9 mouse cellular contexts compared by ENCODE assay signal in the genomic region with DNA sequence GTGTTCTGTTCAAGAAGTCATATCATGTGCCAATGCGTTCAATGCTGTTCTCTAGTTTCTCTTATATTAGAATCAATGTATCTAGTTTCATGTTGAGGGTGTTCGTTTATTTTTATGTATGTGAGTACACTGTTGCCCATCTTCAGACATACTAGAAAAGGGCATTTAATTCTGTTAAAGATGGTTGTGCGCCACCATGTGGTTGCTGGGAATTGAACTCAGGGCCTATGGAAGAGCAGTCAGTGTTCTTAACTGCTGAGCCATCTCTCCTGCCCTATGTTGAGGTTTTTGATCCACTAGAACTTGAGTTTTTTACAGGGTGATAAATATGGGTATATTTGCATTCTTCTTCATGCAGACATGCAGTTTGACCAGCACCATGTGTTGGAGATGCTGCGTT. TPM values are rescaled to one million over a fixed set of nuclear protein-coding genes. Genes with fewer than 3 reads are reported as not detected.
A peak's percentile ranks its signal among the peaks of the same experiment; 100 is the strongest.
DNase-seq lines count a peak whose midpoint lies in the region; ATAC-seq lines count a peak whose summit lies in the region.
"Had no signal": no experiment of that assay in that cellular context is flagged by ENCODE, and none has a peak within 500 bp of the region (broad histone marks: within the 10 kb centered on the region; RNA-seq: fewer than 3 reads in every experiment).

No protein-coding gene starts in this region.

- WGBS in forebrain, embryonic 14.5 days, result 41% methylated on average over 4 of the region's 4 CpGs
- WGBS in forebrain, embryonic 13.5 days, result 29% methylated on average over 4 of the region's 4 CpGs
- 24% methylated on average over 4 of the region's 4 CpGs for WGBS in liver, embryonic 13.5 days (ENCODE audit: insufficient replicate concordance)
- WGBS in liver, embryonic 12.5 days (ENCODE audit: insufficient replicate concordance), result 27% methylated on average over 4 of the region's 4 CpGs

- H3K4me3 ChIP-seq in forebrain, embryonic 14.5 days (ENCODE audit: low read depth, low read length), result no peak overlapping the region
- H3K4me3 ChIP-seq in forebrain, embryonic 13.5 days, result no peak overlapping the region
- H3K4me3 ChIP-seq in liver, embryonic 13.5 days (replicated peaks), result no peak overlapping the region
- H3K4me3 ChIP-seq in liver, embryonic 12.5 days, result no peak overlapping the region
- H3K4me3 ChIP-seq: hindbrain, embryonic 12.5 days had no signal

- H3K4me1 ChIP-seq in forebrain, embryonic 14.5 days (ENCODE audit: control insufficient read depth, insufficient read depth, low read length), result no peaks in the 10 kb centered on the region
- H3K4me1 ChIP-seq in forebrain, embryonic 13.5 days, result no peaks in the 10 kb centered on the region
- no peaks in the 10 kb centered on the region for H3K4me1 ChIP-seq in liver, embryonic 13.5 days (replicated peaks)
- H3K4me1 ChIP-seq in liver, embryonic 12.5 days, result no peaks in the 10 kb centered on the region
- H3K4me1 ChIP-seq: hindbrain, embryonic 12.5 days had no signal

- DNase-seq in forebrain, embryonic 14.5 days (ENCODE audit: low spot score), result peak; percentile 11
- DNase-seq in liver, embryonic 13.5 days, result peak; percentile 13
- DNase-seq in adrenal gland, postnatal 10 days, result peak; percentile 59
- peak; percentile 8 for DNase-seq in lung, postnatal 25 days (ENCODE audit: low spot score)
- no peak for DNase-seq in left cerebral cortex, adult 9 months (ENCODE audit: low spot score in 2 of 2)
- DNase-seq in spleen, postnatal 4 days (ENCODE audit: low spot score in 2 of 2), result no peak

- H3K27ac ChIP-seq in forebrain, embryonic 14.5 days (ENCODE audit: low read depth, low read length), result no peak overlapping the region
- no peak overlapping the region for H3K27ac ChIP-seq in forebrain, embryonic 13.5 days
- no peak overlapping the region for H3K27ac ChIP-seq in liver, embryonic 13.5 days
- H3K27ac ChIP-seq in liver, embryonic 12.5 days, result no peak overlapping the region
- H3K27ac ChIP-seq: hindbrain, embryonic 12.5 days had no signal

- H3K9me3 ChIP-seq in forebrain, embryonic 14.5 days (replicated peaks; ENCODE audit: control insufficient read depth, low read length), result no peaks in the 10 kb centered on the region
- no peaks in the 10 kb centered on the region for H3K9me3 ChIP-seq in forebrain, embryonic 13.5 days (replicated peaks)
- no peaks in the 10 kb centered on the region for H3K9me3 ChIP-seq in liver, embryonic 13.5 days (replicated peaks)
- H3K9me3 ChIP-seq in liver, embryonic 12.5 days (replicated peaks), result no peaks in the 10 kb centered on the region
- H3K9me3 ChIP-seq: hindbrain, embryonic 12.5 days had no signal

- no peaks in the 10 kb centered on the region for H3K27me3 ChIP-seq in forebrain, embryonic 14.5 days (replicated peaks; ENCODE audit: control insufficient read depth, insufficient read depth, low read length)
- H3K27me3 ChIP-seq in forebrain, embryonic 13.5 days, result no peaks in the 10 kb centered on the region; the same call in 1 of the 2 replicates
- H3K27me3 ChIP-seq in liver, embryonic 13.5 days, result peaks cover 17% of the 10 kb centered on the region
- H3K27me3 ChIP-seq in liver, embryonic 12.5 days (replicated peaks), result peaks cover 14% of the 10 kb centered on the region; the same call in 1 of the 2 replicates
- H3K27me3 ChIP-seq: hindbrain, embryonic 12.5 days had no signal

- H3K9ac ChIP-seq in forebrain, embryonic 14.5 days (ENCODE audit: low read length), result no peak overlapping the region
- no peak overlapping the region for H3K9ac ChIP-seq in forebrain, embryonic 13.5 days
- H3K9ac ChIP-seq in liver, embryonic 13.5 days, result no peak overlapping the region
- no peak overlapping the region for H3K9ac ChIP-seq in liver, embryonic 12.5 days
- H3K9ac ChIP-seq: hindbrain, embryonic 12.5 days had no signal

- no peaks in the 10 kb centered on the region for H3K36me3 ChIP-seq in forebrain, embryonic 14.5 days (ENCODE audit: control insufficient read depth, insufficient read depth, low read length)
- H3K36me3 ChIP-seq in forebrain, embryonic 13.5 days (ENCODE audit: poor library complexity, severe bottlenecking), result no peaks in the 10 kb centered on the region
- H3K36me3 ChIP-seq in liver, embryonic 13.5 days, result no peaks in the 10 kb centered on the region
- no peaks in the 10 kb centered on the region for H3K36me3 ChIP-seq in liver, embryonic 12.5 days
- H3K36me3 ChIP-seq: hindbrain, embryonic 12.5 days had no signal

- no peak overlapping the region for H3K4me2 ChIP-seq in forebrain, embryonic 14.5 days (ENCODE audit: low read length)
- H3K4me2 ChIP-seq in forebrain, embryonic 13.5 days, result no peak overlapping the region
- no peak overlapping the region for H3K4me2 ChIP-seq in liver, embryonic 13.5 days
- no peak overlapping the region for H3K4me2 ChIP-seq in liver, embryonic 12.5 days
- H3K4me2 ChIP-seq: hindbrain, embryonic 12.5 days had no signal

- ATAC-seq in forebrain, embryonic 14.5 days, result no peak
- ATAC-seq in forebrain, embryonic 13.5 days, result no peak
- no peak for ATAC-seq in liver, embryonic 13.5 days (ENCODE audit: low read depth)
- ATAC-seq in liver, embryonic 12.5 days, result no peak

RNA-seq across cellular contexts. Expression of a gene that starts 5.4 kb away (rescaled TPM):
- polyA plus RNA-seq in forebrain, embryonic 14.5 days (2014; fragmentation: Nextera tagmentation; extraction: Ambion mirVana), result 61.9 and 75.7 TPM in 2 replicates
- 43.9 and 51.7 TPM in 2 replicates for polyA plus RNA-seq in forebrain, embryonic 13.5 days (2015; fragmentation: Nextera tagmentation; extraction: Ambion mirVana)
- polyA plus RNA-seq in liver, embryonic 13.5 days (2015; fragmentation: Nextera tagmentation; extraction: Ambion mirVana), result 1.2 and 1.4 TPM in 2 replicates
- 4.1 and 4.4 TPM in 2 replicates for polyA plus RNA-seq in liver, embryonic 12.5 days (2016; fragmentation: Nextera tagmentation; extraction: Ambion mirVana)
- 10 to 100 TPM in 1 of 2 experiments, 1 to 10 TPM in 1; 8.9 to 14.5 TPM for total RNA-seq in adrenal gland, postnatal 10 days (2021)

Comparison
In these comparisons a context has a peak if more than half of its experiments do, and no peak if none do; other contexts are left out.
1. DNase-seq: peak in forebrain, embryonic 14.5 days (single experiment), liver, embryonic 13.5 days (single experiment), adrenal gland, postnatal 10 days (single experiment) and lung, postnatal 25 days (single experiment); none in left cerebral cortex, adult 9 months (0 of 2) and spleen, postnatal 4 days (0 of 2).